Mouse (Mus musculus) forebrain, embryonic 14.5 days (tissue): ENCODE measurements at regions not wholly inside any gene's neighbourhood (a gene's known extent, or its start where the extent isn't known, plus 50 kb on each side); places are given as distances from the start of the nearest gene placed in this dataset.
A peak's percentile ranks its signal among the peaks of the same experiment; 100 is the strongest.

ENCODE experiments used
- ATAC-seq: fragments of 200-750 bp; cut with Nextera tagmentation; 2 replicates; pipeline ENCODE4 v1.8.0; 2017; ENCODE audit warnings: mild to moderate bottlenecking, moderate library complexity
- DNase-seq: peaks from one replicate; pipeline ENCODE4 v3.0.0-alpha.2; 2015; ENCODE audit warnings: low spot score
- H3K27ac ChIP-seq: fragments of 300-500 bp; sonication (generic); 2 replicates; pipeline ENCODE4 v1.5.1; 2014; ENCODE audit warnings: low read depth, mild to moderate bottlenecking, control low read depth, low read length, moderate library complexity
- H3K27me3 ChIP-seq: fragments of 300-500 bp; sonication (generic); replicated peaks from 2 replicates; pipeline ENCODE4 v1.6.1; 2014; ENCODE audit warnings: low read length, control low read depth, mixed read lengths; ENCODE audit not compliant: control insufficient read depth, insufficient read depth
- H3K36me3 ChIP-seq: fragments of 300-500 bp; sonication (generic); 2 replicates; pipeline ENCODE4 v1.6.1; 2014; ENCODE audit warnings: low read length, control low read depth; ENCODE audit not compliant: control insufficient read depth, insufficient read depth
- H3K4me1 ChIP-seq: fragments of 300-500 bp; sonication (generic); 2 replicates; pipeline ENCODE4 v1.6.1; 2014; ENCODE audit warnings: antibody characterized with exemption, low read length, control low read depth; ENCODE audit not compliant: control insufficient read depth, insufficient read depth
- H3K4me2 ChIP-seq: fragments of 300-500 bp; sonication (generic); 2 replicates; pipeline ENCODE4 v1.6.1; 2014; ENCODE audit warnings: mild to moderate bottlenecking, control low read depth, low read length
- H3K4me3 ChIP-seq: fragments of 300-500 bp; sonication (generic); 2 replicates; pipeline ENCODE4 v1.5.1; 2014; ENCODE audit warnings: low read depth, low read length, control low read depth
- H3K9ac ChIP-seq: fragments of 300-500 bp; sonication (generic); 2 replicates; pipeline ENCODE4 v1.6.1; 2014; ENCODE audit warnings: mild to moderate bottlenecking, low read length, control low read depth, moderate library complexity
- H3K9me3 ChIP-seq: fragments of 300-500 bp; sonication (generic); replicated peaks from 2 replicates; pipeline ENCODE4 v1.6.1; 2016; ENCODE audit warnings: low read length, control low read depth, mixed read lengths; ENCODE audit not compliant: control insufficient read depth
- WGBS: fragments of 180-500 bp; shearing (Covaris S2); extraction: QIAGEN DNeasy Blood & Tissue Kit; methylation state at CpG from one replicate; pipeline ENCODE4 v1.1.7; 2014; 5-methylcytosine and 5-hydroxymethylcytosine counted together

DNA sequence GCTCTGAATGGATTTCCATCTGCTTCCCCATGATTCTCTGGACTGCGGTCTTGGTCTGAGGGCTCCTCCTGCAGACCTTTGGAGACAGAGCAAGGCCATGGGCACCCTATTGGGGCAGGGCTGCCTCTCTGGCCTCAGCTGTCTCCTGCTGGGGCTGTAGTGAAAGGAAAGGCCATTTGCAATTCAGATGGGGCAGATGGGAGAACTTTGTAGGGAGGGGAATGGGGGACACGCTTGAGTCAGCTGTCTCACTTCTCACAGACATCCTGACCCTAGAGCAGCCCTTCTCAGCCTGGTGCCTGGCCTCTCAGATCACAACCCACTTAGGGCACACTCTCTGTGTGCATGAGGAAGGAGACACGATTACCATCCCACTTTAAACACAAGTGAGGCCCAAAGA, 60.3 kb upstream of the Lhx1 start:
- Histone ChIP-seq H3K9ac (no peak overlapping the region), H3K9me3 (no peaks in the 10 kb centered on the region), H3K27ac (no peak overlapping the region), H3K4me2 (no peak overlapping the region), H3K36me3 (no peaks in the 10 kb centered on the region), H3K4me3 (no peak overlapping the region), H3K4me1 (no peaks in the 10 kb centered on the region), H3K27me3 (0 out of 2 replicates have a peak, but pooled peaks cover 3% of the 10 kb centered on the region)
- 31% methylated on average over 3 of the region's 3 CpGs for WGBS
- ATAC-seq (no peak), DNase-seq (no peak)

DNA sequence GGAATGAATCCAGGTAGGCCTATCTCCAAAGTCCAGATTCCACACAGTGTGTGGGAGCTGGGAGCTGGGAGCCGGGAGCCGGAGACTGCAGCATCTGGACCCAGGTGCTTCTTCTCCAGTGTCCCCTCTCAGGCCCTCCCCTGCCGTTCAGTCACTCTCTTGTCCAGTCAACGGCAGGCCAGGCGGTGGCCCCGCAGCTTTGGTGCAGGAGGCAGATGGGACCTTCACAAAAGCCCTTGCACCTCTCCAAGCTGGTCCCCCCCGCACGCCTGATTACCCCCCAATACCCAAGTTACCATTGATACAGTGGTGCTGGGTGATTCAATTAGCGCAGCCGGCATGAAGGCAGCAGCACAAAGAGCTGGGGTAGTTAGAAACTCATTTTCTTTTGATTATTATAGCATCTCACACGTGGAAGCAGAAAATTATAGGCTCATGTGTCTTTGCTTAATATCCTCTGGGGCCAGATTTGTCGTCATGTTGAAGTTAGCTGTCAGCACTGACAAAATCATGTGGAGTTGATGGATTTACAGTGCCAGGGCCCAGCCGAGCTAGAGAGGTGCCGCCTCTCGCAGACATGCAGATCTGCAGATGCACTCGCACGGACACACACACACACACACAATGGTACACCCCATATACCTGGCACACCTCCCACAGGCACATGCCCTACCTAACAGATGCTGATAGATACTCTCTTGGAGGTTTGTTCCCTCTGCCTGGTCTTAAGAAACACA, 53.6 kb upstream of the Lhx1 start:
- ATAC-seq (peak; percentile 62), DNase-seq (peak; percentile 61)
- H3K4me1 ChIP-seq = peaks cover 12% of the 10 kb centered on the region

More for the DNA sequence above, 53.6 kb upstream of the Lhx1 start:
- H3K9ac ChIP-seq = no peak overlapping the region
- peaks cover 9% of the 10 kb centered on the region for H3K27me3 ChIP-seq
- H3K9me3 ChIP-seq = no peaks in the 10 kb centered on the region
- no peak overlapping the region for H3K4me2 ChIP-seq
- H3K4me3 ChIP-seq = no peak overlapping the region
- 13% methylated on average over 17 of the region's 17 CpGs for WGBS
- no peak overlapping the region for H3K27ac ChIP-seq
- H3K36me3 ChIP-seq = no peaks in the 10 kb centered on the region
